Mouse (Mus musculus): Measurements from ENCODE around the gene Pus7. TPM values are rescaled to one million over a fixed set of nuclear protein-coding genes. Genes with fewer than 3 reads are reported as not detected.

The Pus7 gene
- total and polyA plus RNA-seq, 3 experiments = 35.3 to 62.9 (median 61.9) TPM

- H3K4me1 ChIP-seq (ENCODE audit: control insufficient read depth in 1 of 2, insufficient read depth in 2 of 2) = peaks cover 2 to 6% of the 10 kb centered on the region in 2 experiments; a peak in 2 of 4 replicates
- dilution Hi-C loops (cut with MboI; ENCODE audit: extremely low pct_ligation_motif_present, extremely low pct_unique_long_range_greater_than_20kb, low sequenced_read_pairs) (no loop called here), in situ Hi-C loops (cut with MboI; ENCODE audit: low pct_ligation_motif_present, low pct_unique_long_range_greater_than_20kb, low sequenced_read_pairs) (no loop called here)
- no peak overlapping the region for H3K9ac ChIP-seq (ENCODE audit: insufficient read depth, low read depth)
- H3K4me3 ChIP-seq (replicated peaks in 1 of 3; ENCODE audit: low read depth in 2 of 3, low read length in 2 of 3, poor library complexity in 1 of 3) = no peak overlapping the region
- H3K9me3 ChIP-seq (replicated peaks; ENCODE audit: low read length) = no peaks in the 10 kb centered on the region
- H3K27ac ChIP-seq (ENCODE audit: insufficient read depth, low read depth) = no peak overlapping the region
- peaks cover 29 to 76% of the 10 kb centered on the region in 2 experiments for H3K36me3 ChIP-seq (replicated peaks in 1 of 2; ENCODE audit: control insufficient read depth in 1 of 2, insufficient read depth in 1 of 2, low read length in 1 of 2)
- no peaks in the 10 kb centered on the region for H3K27me3 ChIP-seq (replicated peaks)
- H3K4me2 ChIP-seq (ENCODE audit: insufficient read depth, low read depth, poor library complexity, severe bottlenecking) = no peak overlapping the region
- no peak for DNase-seq (ENCODE audit: extremely low read depth)
- TF ChIP-seq ZC3H11A (IDR thresholded peaks at IDR 0.05; ENCODE audit: low read depth, low read length) (no peak), CHD1 (IDR thresholded peaks at IDR 0.05; ENCODE audit: low read depth, low read length) (no peak), JUND (conservative IDR thresholded peaks at IDR 0.05; ENCODE audit: low read depth, low read length) (no peak), MEF2A (IDR thresholded peaks at IDR 0.05; ENCODE audit: borderline replicate concordance, low read depth, low read length) (no peak), E2F4 (IDR thresholded peaks at IDR 0.05; ENCODE audit: insufficient replicate concordance, low read depth, low read length) (no peak), POLR2AphosphoS2 (IDR thresholded peaks at IDR 0.05; ENCODE audit: low read depth, low read length) (no peak)
- peaks cover 9% of the 10 kb centered on the region for H3K79me2 ChIP-seq (replicated peaks; ENCODE audit: control insufficient read depth, extremely low read depth, insufficient read depth, poor library complexity, severe bottlenecking)
These were observed 9.2 kb upstream of the Pus7 start for GRCm38 (mm10) chr5:23792726-23793125.

GRCm38 (mm10) chr5:23789078-23789612, 5.6 kb upstream of the Pus7 start:
- DNase-seq (ENCODE audit: extremely low read depth) = no peak
- Histone ChIP-seq H3K4me3 (replicated peaks in 1 of 3; ENCODE audit: low read depth in 2 of 3, low read length in 2 of 3, poor library complexity in 1 of 3) (no peak overlapping the region), H3K9me3 (replicated peaks; ENCODE audit: low read length) (peaks cover 7% of the 10 kb centered on the region), H3K4me2 (ENCODE audit: insufficient read depth, low read depth, poor library complexity, severe bottlenecking) (0 out of 2 replicates have a peak overlapping the region, but pooled peaks have one; percentile 78), H3K27me3 (replicated peaks) (no peaks in the 10 kb centered on the region), H3K36me3 (replicated peaks in 1 of 2; ENCODE audit: control insufficient read depth in 1 of 2, insufficient read depth in 1 of 2, low read length in 1 of 2) (peaks cover 12 to 43% of the 10 kb centered on the region in 2 experiments), H3K4me1 (ENCODE audit: control insufficient read depth in 1 of 2, insufficient read depth in 2 of 2) (peaks cover 4 to 10% of the 10 kb centered on the region in 2 experiments; a peak in 2 of 4 replicates), H3K27ac (ENCODE audit: insufficient read depth, low read depth) (no peak overlapping the region), H3K9ac (ENCODE audit: insufficient read depth, low read depth) (no peak overlapping the region), H3K79me2 (replicated peaks; ENCODE audit: control insufficient read depth, extremely low read depth, insufficient read depth, poor library complexity, severe bottlenecking) (peaks cover 9% of the 10 kb centered on the region)
- dilution Hi-C loops (cut with MboI; ENCODE audit: extremely low pct_ligation_motif_present, extremely low pct_unique_long_range_greater_than_20kb, low sequenced_read_pairs) (no loop called here), in situ Hi-C loops (cut with MboI; ENCODE audit: low pct_ligation_motif_present, low pct_unique_long_range_greater_than_20kb, low sequenced_read_pairs) (no loop called here)
- no peak for TF ChIP-seq IRF4 (IDR thresholded peaks at IDR 0.05; ENCODE audit: low read depth, low read length)
- no peak for TF ChIP-seq USF2 (conservative IDR thresholded peaks at IDR 0.05; ENCODE audit: low read depth, low read length)
- TF ChIP-seq CHD2 (IDR thresholded peaks at IDR 0.05; ENCODE audit: low read length) = no peak
- no peak for TF ChIP-seq RAD21 (IDR thresholded peaks at IDR 0.05; ENCODE audit: low read depth, low read length)
- TF ChIP-seq MAX (IDR thresholded peaks at IDR 0.05; ENCODE audit: low read length) = no peak
- peak in 1 of 2 experiments; percentile 24; a peak in 1 of 4 replicates for TF ChIP-seq CTCF (conservative IDR thresholded peaks at IDR 0.05 in 1 of 2, IDR thresholded peaks at IDR 0.05 in 1 of 2; ENCODE audit: low read depth in 2 of 2, low read length in 2 of 2)

- Histone ChIP-seq H3K79me2 (replicated peaks; ENCODE audit: control insufficient read depth, extremely low read depth, insufficient read depth, poor library complexity, severe bottlenecking) (peaks cover 9% of the 10 kb centered on the region), H3K36me3 (replicated peaks in 1 of 2; ENCODE audit: control insufficient read depth in 1 of 2, insufficient read depth in 1 of 2, low read length in 1 of 2) (peaks cover 10 to 36% of the 10 kb centered on the region in 2 experiments), H3K4me3 (replicated peaks in 1 of 3; ENCODE audit: low read depth in 2 of 3, low read length in 2 of 3, poor library complexity in 1 of 3) (peak overlapping the region; percentile 68 to 92 (median 84)), H3K4me2 (ENCODE audit: insufficient read depth, low read depth, poor library complexity, severe bottlenecking) (peak overlapping the region; percentile 78), H3K9ac (ENCODE audit: insufficient read depth, low read depth) (peak overlapping the region; percentile 59), H3K4me1 (ENCODE audit: control insufficient read depth in 1 of 2, insufficient read depth in 2 of 2) (peaks cover 4 to 15% of the 10 kb centered on the region in 2 experiments; a peak in 2 of 4 replicates), H3K9me3 (replicated peaks; ENCODE audit: low read length) (peaks cover 7% of the 10 kb centered on the region), H3K27ac (ENCODE audit: insufficient read depth, low read depth) (no peak overlapping the region), H3K27me3 (replicated peaks) (no peaks in the 10 kb centered on the region)
- dilution Hi-C loops (cut with MboI; ENCODE audit: extremely low pct_ligation_motif_present, extremely low pct_unique_long_range_greater_than_20kb, low sequenced_read_pairs) (no loop called here), in situ Hi-C loops (cut with MboI; ENCODE audit: low pct_ligation_motif_present, low pct_unique_long_range_greater_than_20kb, low sequenced_read_pairs) (no loop called here)
- TF ChIP-seq TCF12 (IDR thresholded peaks at IDR 0.05; ENCODE audit: low read depth, low read length) (no peak), RAD21 (IDR thresholded peaks at IDR 0.05; ENCODE audit: low read depth, low read length) (no peak)
- no peak for DNase-seq (ENCODE audit: extremely low read depth)
These were observed 4.9 kb upstream of the Pus7 start for GRCm38 (mm10) chr5:23788390-23788830.
